Mouse (Mus musculus): ENCODE data around the gene Pirb.

Gene Pirb

DNA sequence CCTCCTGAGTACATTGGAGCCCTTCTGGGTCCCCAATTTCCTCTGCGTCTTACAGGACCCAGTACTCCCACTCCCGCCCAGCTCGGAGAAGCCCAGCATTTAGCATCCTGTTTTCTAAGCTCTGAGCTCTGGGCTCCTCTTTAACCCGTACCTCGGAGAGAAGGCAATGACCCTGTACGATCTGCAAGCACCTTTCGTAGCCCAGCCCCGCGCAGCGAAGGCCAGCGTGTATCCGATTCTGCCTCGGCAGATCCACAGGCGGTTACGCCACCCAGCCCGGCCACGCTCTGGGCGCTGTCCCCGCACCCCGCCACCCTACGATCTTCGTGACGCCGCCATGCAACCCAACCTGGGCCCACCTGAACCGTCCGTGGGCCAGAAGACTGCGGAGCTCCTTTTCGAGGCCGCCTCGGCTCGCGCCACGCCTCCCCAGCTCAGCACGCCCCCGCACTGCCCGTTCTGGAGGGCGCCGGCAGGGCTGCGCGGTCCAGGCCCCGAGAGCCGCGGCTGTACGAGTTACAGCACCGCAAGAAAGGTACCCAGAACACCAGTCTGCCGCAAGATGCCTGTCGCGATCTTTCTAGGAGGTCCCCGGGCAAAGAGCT is 27.7 kb downstream of the Pirb start, which contains the start of gene Tsen34:
Tsen34 (plus strand) TSS at position 482 of the 605 bp plus-strand sequence.
- no peak for DNase-seq

DNA sequence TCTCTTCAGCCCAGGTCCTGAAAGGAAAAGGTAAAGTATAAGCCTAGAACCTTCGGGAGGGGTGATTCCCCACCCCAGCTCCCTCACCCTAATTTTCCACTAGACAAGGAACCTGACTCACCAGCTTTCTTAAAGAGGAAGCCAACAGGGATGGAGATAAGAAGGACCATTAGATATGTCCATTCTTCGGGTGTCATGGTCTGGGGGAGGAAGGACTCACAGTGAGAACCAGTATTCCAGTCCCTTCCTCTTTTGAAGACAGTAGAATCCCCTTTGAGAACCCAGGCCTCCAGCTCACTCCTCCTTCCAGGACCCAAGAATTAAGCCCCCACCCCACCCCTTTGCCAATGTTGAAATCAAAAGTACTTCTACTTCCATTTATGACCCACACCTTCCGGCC is 28.3 kb downstream of the Pirb start:
- no peak for DNase-seq

DNA sequence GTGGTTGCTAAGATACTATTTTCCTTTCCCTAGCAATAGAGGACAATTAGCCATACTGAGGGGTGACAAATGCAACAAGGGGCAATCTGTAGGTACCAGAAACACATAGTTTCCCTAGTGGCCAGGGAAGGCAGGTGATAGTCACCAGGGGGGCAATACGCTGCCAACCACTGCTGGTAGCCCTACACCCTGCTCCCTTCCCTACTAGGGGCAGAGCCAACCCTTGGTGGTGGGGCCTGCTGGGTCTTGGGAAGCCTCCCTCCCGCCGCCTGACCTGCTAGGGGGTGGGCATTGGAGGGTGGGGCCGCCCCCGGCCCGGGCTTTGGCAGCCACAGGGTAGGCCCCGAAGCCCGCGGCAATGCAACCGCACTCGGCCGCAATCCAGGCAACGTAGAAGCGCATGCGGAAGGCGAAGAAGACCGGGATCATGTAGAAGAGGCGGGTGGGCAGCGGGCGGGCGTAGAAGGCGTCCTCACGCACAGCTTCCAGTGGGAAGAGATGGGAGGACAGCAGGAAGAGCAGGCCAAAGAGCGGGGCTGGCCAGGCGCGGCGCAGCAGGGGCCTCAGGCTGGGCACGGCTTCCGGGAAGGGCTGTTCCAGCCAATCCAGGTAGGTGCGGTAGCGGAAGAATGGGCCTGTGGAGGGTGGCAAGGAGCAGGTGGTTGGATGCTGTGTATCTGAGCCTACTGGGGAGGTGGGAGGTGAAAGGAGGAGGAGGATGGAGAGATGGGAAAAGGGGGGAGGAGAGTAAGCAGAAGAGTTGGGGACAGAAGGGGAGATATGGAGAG is 34.6 kb downstream of the Pirb start:
- no peak for DNase-seq

DNA sequence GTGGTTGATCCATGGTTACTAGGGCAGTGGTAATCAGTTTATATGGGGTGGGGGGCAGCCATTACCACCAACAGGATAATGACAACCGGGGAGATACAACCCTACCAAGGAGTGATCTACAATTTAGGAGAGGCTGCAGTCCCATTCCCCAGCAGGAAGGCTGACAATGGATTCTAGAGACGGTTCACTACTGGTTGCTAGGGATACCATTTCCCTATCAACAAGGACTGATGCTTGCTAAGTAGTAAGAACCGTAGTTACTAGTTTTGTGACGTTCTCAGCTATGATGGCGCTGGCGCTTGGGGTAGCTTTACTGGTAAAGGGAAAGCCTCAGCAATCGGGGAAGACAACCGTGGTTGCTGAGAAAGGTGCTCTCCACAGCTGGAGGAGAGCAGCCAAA is 35.5 kb downstream of the Pirb start:
- no peak for DNase-seq

DNA sequence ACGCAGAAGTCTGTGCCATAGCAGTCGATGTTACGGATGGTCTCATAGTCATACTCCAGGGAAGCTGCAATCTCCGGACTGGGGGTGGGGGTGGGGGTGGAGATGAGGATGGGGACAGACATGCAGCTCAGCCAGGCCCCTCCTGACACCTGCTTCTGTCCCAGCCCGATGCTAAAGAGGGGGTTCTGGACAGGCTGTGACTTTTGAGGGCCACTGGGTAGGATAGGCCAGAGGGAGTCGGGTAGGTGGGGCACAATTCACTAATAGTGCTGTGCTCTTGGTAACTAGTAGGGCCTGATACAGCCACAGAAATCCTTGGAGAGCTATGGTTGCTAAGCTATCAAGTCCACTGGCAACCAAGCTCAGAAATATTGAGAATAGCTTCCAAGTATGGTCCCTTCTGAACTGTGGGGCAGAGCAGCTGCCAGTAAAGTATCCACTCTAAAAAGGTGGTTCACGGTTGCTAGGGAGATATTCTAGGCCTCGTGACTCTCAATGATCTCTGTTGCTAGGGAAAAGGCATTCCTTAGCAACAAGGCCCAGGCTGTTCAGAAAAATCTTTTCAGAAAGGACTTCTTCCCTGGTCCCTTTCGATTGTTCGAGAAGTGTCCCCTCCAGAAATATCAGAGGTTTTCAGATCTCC is 36.2 kb downstream of the Pirb start:
- no peak for DNase-seq

DNA sequence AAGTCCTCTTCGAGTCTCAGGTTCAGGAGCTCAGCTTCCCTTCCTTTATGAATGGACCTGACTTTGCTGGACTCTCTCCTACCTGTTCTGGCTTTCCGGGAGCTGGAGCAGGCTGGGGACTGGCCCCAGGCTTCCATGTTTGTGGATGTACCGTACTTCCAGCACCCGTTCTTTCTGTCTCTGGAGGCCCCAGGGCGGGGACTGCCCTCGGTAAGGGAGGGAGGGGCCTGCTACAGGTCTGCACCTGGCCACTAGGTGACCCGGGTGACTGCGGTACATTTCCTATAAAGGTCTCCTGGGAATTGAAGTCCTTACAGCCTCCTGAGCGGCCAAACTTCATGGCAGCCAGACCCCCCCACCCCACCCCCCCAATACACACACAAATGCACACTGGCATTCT is 42.8 kb downstream of the Pirb start, which contains the start of gene Tmc4:
Tmc4 (minus strand) TSS at position 212 of the 400 bp plus-strand sequence.
- peak; percentile 65 for DNase-seq

DNA sequence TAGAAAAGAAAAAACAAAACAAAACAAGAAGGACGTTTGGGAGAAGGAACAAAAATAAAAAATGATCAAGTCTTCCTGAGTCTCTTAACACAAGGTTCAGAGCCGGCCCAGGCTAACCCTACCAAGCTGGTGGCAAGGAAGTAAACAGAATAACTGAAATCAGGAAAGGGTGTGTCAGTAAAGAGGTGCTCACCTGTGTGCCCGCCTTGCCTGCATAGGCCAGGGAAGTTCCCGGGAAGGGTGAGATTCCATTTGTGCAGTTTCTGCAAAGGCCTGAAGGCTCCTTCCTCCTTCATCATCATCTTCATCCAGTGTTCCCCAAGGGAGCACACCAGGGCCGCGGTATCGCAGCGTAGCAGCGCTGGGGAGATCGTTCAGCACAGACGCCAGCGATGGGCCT is 43.8 kb downstream of the Pirb start:
- DNase-seq, result no peak

DNA sequence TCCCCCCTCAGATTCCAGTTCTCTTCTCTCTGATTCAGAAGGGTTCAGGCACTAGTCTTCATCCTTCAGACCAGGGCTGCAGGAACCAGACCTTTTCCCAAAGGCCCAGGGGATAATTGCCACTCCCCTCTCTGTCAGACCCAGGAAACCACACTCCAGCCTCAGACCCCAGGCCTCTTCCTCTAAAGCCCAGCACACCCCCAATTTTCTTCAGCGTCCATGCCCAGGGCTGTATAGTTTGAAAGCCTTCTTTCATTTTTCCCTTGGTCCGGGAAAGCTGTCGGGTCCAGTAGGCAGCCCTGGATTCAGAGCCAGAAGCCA is 45.0 kb downstream of the Pirb start:
- no peak for DNase-seq

DNA sequence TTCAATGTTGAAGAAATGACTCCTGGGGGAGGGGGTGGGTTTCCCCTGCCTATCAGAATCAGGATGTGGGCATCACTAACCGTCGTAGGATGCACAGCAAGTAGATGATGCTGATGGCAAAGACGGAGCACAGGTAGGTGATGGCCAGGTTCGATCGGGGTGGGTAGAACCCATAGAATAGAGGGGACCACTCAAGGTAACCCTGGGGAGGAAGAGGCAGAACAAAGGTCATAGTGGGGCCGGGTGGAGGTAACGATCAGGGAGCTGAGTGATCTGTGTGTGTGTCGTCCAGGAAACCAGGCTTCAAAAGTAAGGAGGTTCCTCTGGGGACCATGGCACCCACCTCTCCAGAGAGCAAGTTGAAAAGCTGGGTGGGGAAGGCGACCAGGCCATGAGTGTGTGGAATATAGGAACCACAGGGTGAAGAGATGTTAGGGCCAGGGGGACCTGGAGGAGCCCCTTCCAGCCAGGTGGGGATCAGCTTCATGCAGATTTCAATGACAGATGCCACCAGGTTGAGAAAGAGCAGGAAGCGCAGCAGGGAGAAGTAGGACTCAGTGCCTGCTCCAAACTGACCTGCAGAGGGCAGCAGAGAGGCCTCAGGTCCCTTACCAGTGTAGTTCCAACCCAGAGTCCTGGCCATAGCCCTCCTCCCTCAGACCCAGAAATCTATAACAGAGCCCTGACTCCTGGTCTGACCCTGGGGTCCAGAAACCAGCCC is 45.5 kb downstream of the Pirb start:
- peak; percentile 85 for DNase-seq

DNA sequence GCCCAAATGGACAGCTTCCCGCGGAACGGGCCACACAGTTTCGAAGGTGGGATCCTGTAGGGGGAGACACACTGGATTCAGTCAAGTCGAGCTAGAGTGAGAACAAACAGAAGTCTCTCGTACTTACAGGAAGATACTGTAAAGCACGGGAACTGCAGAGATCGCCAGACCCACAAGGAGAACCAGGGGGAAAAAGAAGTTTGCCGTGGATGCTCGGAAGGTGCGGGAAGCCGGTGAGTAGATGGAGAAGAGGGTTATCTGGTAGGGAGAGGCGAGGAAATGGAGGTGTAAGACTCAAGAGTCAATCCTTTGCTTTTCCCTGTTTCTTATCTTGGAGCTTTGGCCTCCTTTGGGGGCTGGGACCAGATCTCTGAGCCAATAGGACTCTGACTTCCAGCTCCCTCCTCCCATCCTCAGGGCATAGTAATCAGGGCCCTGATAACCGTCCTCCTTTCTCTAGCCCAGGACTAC is 53.2 kb downstream of the Pirb start:
- DNase-seq, result no peak

DNA sequence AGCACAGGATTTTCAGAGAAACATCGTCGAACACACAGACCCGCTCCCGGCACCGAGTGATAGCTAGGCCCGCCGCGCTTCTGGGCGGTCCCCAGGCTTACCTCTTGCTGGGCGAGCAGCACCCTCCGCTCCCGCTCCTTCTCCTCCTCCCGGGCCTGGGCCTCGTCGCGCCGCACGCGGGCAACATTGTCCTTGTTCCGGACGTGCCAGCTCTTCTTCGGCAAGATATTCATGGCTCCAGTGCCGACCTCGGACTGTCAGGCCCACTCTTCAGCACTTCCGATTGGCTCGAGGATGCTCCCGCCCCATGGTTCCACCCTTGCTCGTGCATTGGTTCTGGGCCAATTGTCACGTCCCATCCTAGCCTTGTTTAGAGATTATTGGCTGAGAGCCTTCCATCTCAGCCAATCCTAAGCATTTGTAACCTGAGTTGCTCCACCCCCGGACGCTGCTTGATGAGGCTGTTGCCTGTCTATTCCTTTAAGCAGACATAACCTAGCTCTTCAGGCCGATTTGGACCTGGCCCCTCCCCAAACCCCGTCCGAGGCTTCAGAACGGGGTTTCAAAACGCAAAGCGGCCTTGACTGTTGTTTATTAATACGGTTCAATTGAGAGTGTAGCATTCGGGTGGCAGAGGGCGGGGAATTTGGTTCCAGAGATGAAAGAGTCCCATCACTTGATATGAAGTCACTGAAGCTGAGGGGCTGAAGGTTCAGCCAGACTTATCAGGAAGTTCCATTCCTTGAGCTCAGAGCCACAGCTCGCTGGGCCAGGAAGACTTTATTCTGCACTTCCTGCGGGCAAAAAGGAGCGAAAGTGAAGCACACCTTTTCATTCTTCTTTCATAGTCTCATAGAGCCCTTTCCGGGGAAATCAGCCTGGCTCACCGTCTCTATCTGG is 54.7 kb downstream of the Pirb start, which contains the start of gene Leng1:
Leng1 (minus strand) TSS at position 626 of the 900 bp plus-strand sequence.
- peak; percentile 96 for DNase-seq

DNA sequence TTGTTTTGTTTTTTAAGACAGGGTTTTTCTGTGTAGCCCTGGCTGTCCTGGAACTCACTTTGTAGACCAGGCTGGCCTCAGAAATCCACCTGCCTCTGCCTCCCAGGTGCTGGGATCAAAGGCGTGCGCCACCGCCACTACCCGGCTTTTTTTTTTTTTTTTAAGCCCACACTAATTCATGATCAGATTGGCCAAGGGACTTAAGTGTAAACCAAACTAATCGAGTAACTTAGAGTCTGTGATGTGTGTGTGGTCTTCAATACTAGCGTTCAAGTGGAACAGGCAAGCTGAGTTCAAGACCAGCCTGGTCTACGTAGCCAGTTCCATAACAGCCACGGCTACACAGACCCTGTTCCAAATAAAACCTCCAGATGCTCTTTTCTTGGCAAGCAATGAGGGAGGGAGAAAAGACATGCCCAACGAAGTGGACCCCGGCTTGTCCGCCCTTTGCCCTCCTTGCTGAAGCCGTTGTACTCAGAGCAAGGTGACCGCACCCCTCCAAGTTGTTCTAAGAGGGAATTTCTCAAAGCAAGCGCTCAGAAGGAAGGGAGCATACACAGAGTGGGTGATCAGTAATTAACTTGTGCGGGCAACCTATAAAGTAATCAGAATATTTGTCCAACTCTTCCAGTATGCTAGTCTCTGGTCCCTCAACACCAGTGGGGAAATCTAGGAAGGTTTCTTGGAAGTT is 55.5 kb downstream of the Pirb start:
- peak; percentile 50 for DNase-seq
